Mouse (Mus musculus): ENCODE measurements around the gene Slc12a8. TPM values are rescaled to one million over a fixed set of nuclear protein-coding genes. Genes with fewer than 3 reads are reported as not detected.

The Slc12a8 gene
- total and polyA plus RNA-seq, 3 experiments, result 12.2 to 17.4 (median 16.5) TPM

GRCm38 (mm10) chr16:33708031-33708430, 190.9 kb downstream of the Slc12a8 start (continued):
- peak; percentile 31; the same call in 1 of the 2 replicates for TF ChIP-seq USF1 (IDR thresholded peaks at IDR 0.05; ENCODE audit: low read depth, low read length)
- no peak for TF ChIP-seq NELFE (IDR thresholded peaks at IDR 0.05; ENCODE audit: low read depth, low read length)
- TF ChIP-seq CTCF (conservative IDR thresholded peaks at IDR 0.05 in 1 of 2, IDR thresholded peaks at IDR 0.05 in 1 of 2; ENCODE audit: low read depth in 2 of 2, low read length in 2 of 2), result no peak
- no peak for TF ChIP-seq POLR2AphosphoS2 (IDR thresholded peaks at IDR 0.05; ENCODE audit: low read depth, low read length)
- no peak for TF ChIP-seq KAT2A (IDR thresholded peaks at IDR 0.05; ENCODE audit: insufficient replicate concordance, low read length)
- TF ChIP-seq ELF1 (IDR thresholded peaks at IDR 0.05; ENCODE audit: low read depth, low read length), result no peak
- no peak for TF ChIP-seq ZC3H11A (IDR thresholded peaks at IDR 0.05; ENCODE audit: low read depth, low read length)
- no peak for TF ChIP-seq JUN (IDR thresholded peaks at IDR 0.05; ENCODE audit: insufficient read depth, low read depth, low read length)
- peak; percentile 85 for TF ChIP-seq ETS1 (conservative IDR thresholded peaks at IDR 0.05; ENCODE audit: low read depth, low read length)
- no peak for TF ChIP-seq JUND (conservative IDR thresholded peaks at IDR 0.05; ENCODE audit: low read depth, low read length)
- TF ChIP-seq EP300 (IDR thresholded peaks at IDR 0.05; ENCODE audit: low read length), result no peak
- no peak for TF ChIP-seq RAD21 (IDR thresholded peaks at IDR 0.05; ENCODE audit: low read depth, low read length)
- no peak for TF ChIP-seq HCFC1 (IDR thresholded peaks at IDR 0.05; ENCODE audit: low read depth, low read length)
- no peak for TF ChIP-seq ZKSCAN1 (IDR thresholded peaks at IDR 0.05; ENCODE audit: borderline replicate concordance, low read depth, low read length)
- no peak; the same call in 1 of the 2 replicates for TF ChIP-seq UBTF (IDR thresholded peaks at IDR 0.05; ENCODE audit: low read depth, low read length)
- TF ChIP-seq USF2 (conservative IDR thresholded peaks at IDR 0.05; ENCODE audit: low read depth, low read length), result no peak
- TF ChIP-seq TCF12 (IDR thresholded peaks at IDR 0.05; ENCODE audit: low read depth, low read length), result no peak
- TF ChIP-seq MYC (IDR thresholded peaks at IDR 0.05; ENCODE audit: low read depth, low read length), result peak; percentile 85
- TF ChIP-seq CHD2 (IDR thresholded peaks at IDR 0.05; ENCODE audit: low read length), result no peak
- TF ChIP-seq TBP (conservative IDR thresholded peaks at IDR 0.05; ENCODE audit: low read depth, low read length), result no peak
- TF ChIP-seq E2F4 (IDR thresholded peaks at IDR 0.05; ENCODE audit: insufficient replicate concordance, low read depth, low read length), result no peak
- no peak for TF ChIP-seq NRF1 (IDR thresholded peaks at IDR 0.05; ENCODE audit: low read depth, low read length)
- TF ChIP-seq PAX5 (IDR thresholded peaks at IDR 0.05; ENCODE audit: low read length), result no peak
- no peak for TF ChIP-seq SMC3 (IDR thresholded peaks at IDR 0.05; ENCODE audit: low read depth, low read length)

GRCm38 (mm10) chr16:33708585-33709397, 191.7 kb downstream of the Slc12a8 start:
- in situ Hi-C loops (cut with MboI; ENCODE audit: low pct_ligation_motif_present, low pct_unique_long_range_greater_than_20kb, low sequenced_read_pairs), result no loop called here
- dilution Hi-C loops (cut with MboI; ENCODE audit: extremely low pct_ligation_motif_present, extremely low pct_unique_long_range_greater_than_20kb, low sequenced_read_pairs), result no loop called here
- Histone ChIP-seq H3K4me1 (ENCODE audit: control insufficient read depth in 1 of 2, insufficient read depth in 2 of 2) (peaks cover 29 to 95% of the 10 kb centered on the region in 2 experiments), H3K9ac (ENCODE audit: insufficient read depth, low read depth) (peak overlapping the region; percentile 11; the same call in 1 of the 2 replicates), H3K4me3 (replicated peaks in 1 of 3; ENCODE audit: low read depth in 2 of 3, low read length in 2 of 3, poor library complexity in 1 of 3) (no peak overlapping the region), H3K4me2 (ENCODE audit: insufficient read depth, low read depth, poor library complexity, severe bottlenecking) (peak overlapping the region; percentile 64), H3K27ac (ENCODE audit: insufficient read depth, low read depth) (peak overlapping the region; percentile 75), H3K79me2 (replicated peaks; ENCODE audit: control insufficient read depth, extremely low read depth, insufficient read depth, poor library complexity, severe bottlenecking) (peaks cover 86% of the 10 kb centered on the region), H3K27me3 (replicated peaks) (no peaks in the 10 kb centered on the region), H3K9me3 (replicated peaks; ENCODE audit: low read length) (peaks cover 2% of the 10 kb centered on the region), H3K36me3 (replicated peaks in 1 of 2; ENCODE audit: control insufficient read depth in 1 of 2, insufficient read depth in 1 of 2, low read length in 1 of 2) (peaks cover 49 to 73% of the 10 kb centered on the region in 2 experiments)
- DNase-seq (ENCODE audit: extremely low read depth), result peak; percentile 92
- no peak for TF ChIP-seq NRF1 (IDR thresholded peaks at IDR 0.05; ENCODE audit: low read depth, low read length)
- TF ChIP-seq MAZ (IDR thresholded peaks at IDR 0.05; ENCODE audit: low read depth, low read length), result peak; percentile 96; the same call in 1 of the 2 replicates
- TF ChIP-seq PAX5 (IDR thresholded peaks at IDR 0.05; ENCODE audit: low read length), result no peak
- peak; percentile 94 for TF ChIP-seq MYC (IDR thresholded peaks at IDR 0.05; ENCODE audit: low read depth, low read length)
- no peak; the same call in 1 of the 2 replicates for TF ChIP-seq HCFC1 (IDR thresholded peaks at IDR 0.05; ENCODE audit: low read depth, low read length)
- TF ChIP-seq IRF4 (IDR thresholded peaks at IDR 0.05; ENCODE audit: low read depth, low read length), result peak; percentile 84
- TF ChIP-seq E2F4 (IDR thresholded peaks at IDR 0.05; ENCODE audit: insufficient replicate concordance, low read depth, low read length), result peak; percentile 22; the same call in 1 of the 2 replicates
- TF ChIP-seq MAX (IDR thresholded peaks at IDR 0.05; ENCODE audit: low read length), result peak; percentile 94
- TF ChIP-seq BHLHE40 (IDR thresholded peaks at IDR 0.05; ENCODE audit: low read depth, low read length), result peak; percentile 96
- TF ChIP-seq CHD1 (IDR thresholded peaks at IDR 0.05; ENCODE audit: low read depth, low read length), result peak; percentile 97
- no peak for TF ChIP-seq CTCF (conservative IDR thresholded peaks at IDR 0.05 in 1 of 2, IDR thresholded peaks at IDR 0.05 in 1 of 2; ENCODE audit: low read depth in 2 of 2, low read length in 2 of 2)
- TF ChIP-seq EP300 (IDR thresholded peaks at IDR 0.05; ENCODE audit: low read length), result peak; percentile 95
- peak; percentile 53 for TF ChIP-seq ELF1 (IDR thresholded peaks at IDR 0.05; ENCODE audit: low read depth, low read length)
- TF ChIP-seq ZNF384 (IDR thresholded peaks at IDR 0.05; ENCODE audit: low read depth, low read length), result peak; percentile 75
- TF ChIP-seq ZKSCAN1 (IDR thresholded peaks at IDR 0.05; ENCODE audit: borderline replicate concordance, low read depth, low read length), result no peak
- TF ChIP-seq SIN3A (IDR thresholded peaks at IDR 0.05; ENCODE audit: low read length), result peak; percentile 97
- no peak for TF ChIP-seq POLR2AphosphoS2 (IDR thresholded peaks at IDR 0.05; ENCODE audit: low read depth, low read length)
- TF ChIP-seq RCOR1 (conservative IDR thresholded peaks at IDR 0.05; ENCODE audit: low read depth, low read length), result peak; percentile 92
- no peak for TF ChIP-seq JUN (IDR thresholded peaks at IDR 0.05; ENCODE audit: insufficient read depth, low read depth, low read length)
- peak; percentile 85 for TF ChIP-seq MEF2A (IDR thresholded peaks at IDR 0.05; ENCODE audit: borderline replicate concordance, low read depth, low read length)
- no peak for TF ChIP-seq TBP (conservative IDR thresholded peaks at IDR 0.05; ENCODE audit: low read depth, low read length)
